Mouse (Mus musculus) layer of hippocampus, adult 2 months (tissue): ENCODE measurements at regions not wholly inside any gene's neighbourhood (a gene's known extent, or its start where the extent isn't known, plus 50 kb on each side); places are given as distances from the start of the nearest gene placed in this dataset.
A peak's percentile ranks its signal among the peaks of the same experiment; 100 is the strongest.

Source experiments
- DNase-seq, 2 experiments: peaks; one replicate each; pipeline ENCODE4 v3.0.0; 2022; ENCODE audit warnings: low spot score in 2 of 2
- H3K27ac ChIP-seq: fragments of 200-600 bp; 2 replicates; pipeline ENCODE4 v1.8.1; 2022
- H3K4me3 ChIP-seq: fragments of 200-600 bp; 2 replicates; pipeline ENCODE4 v1.8.1; 2022; ENCODE audit warnings: mild to moderate bottlenecking
- CTCF ChIP-seq: fragments of 200-600 bp; conservative IDR thresholded peaks from 2 replicates; pipeline ENCODE4 v1.8.1; 2022; ENCODE audit warnings: antibody characterized with exemption, mild to moderate bottlenecking, moderate library complexity

- no peak overlapping the region for H3K27ac ChIP-seq
- no peak for DNase-seq
- no peak overlapping the region for H3K4me3 ChIP-seq
- no peak for TF ChIP-seq CTCF
Measured at GRCm38 (mm10) chr13:44411781-44412496, 317.3 kb upstream of the Jarid2 start.

DNA sequence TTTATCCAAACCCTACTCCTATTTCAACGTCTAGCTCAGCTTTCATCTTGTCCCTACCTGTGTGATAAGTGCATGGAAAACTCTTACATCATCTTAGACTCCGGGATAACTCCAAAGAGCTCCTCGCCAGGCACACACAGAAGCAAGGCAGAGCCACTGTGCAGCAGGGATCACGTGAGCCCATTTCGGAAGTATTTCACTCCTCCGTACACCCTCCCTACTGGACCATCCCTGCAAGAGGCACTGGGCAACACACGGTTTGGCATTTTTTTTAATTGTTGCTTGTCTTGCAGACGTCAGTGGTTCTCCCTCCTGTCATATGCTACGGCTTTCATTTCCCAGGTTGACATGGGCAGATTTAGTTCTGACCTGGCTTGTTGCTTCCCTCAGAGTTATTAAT lies 316.0 kb upstream of the Jarid2 start:
- no peak for DNase-seq
- TF ChIP-seq CTCF, result no peak
- H3K27ac ChIP-seq, result no peak overlapping the region
- no peak overlapping the region for H3K4me3 ChIP-seq

- no peak for TF ChIP-seq CTCF
- no peak overlapping the region for H3K4me3 ChIP-seq
- no peak for DNase-seq
- no peak overlapping the region for H3K27ac ChIP-seq
Measured at GRCm38 (mm10) chr13:44415971-44416370, 313.3 kb upstream of the Jarid2 start.

DNA sequence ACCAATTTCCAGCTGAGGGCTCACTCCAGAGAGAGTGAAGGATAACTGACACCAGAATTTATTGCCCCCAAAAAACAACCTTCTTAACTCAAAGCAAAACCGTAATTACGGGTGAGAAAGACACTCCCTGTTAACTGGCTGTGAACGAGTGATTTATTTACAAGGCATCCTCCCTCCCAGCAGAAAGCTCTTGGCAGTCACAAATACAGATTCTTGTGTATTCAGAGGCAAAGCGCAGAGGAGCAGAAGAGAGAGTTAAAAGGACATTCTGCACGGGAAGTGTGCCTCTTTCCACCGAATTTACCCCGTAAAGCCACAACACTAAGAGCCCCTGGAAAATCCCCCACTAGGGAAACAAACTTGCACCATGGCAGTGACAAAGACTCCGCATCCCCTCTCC lies 312.3 kb upstream of the Jarid2 start:
- Histone ChIP-seq H3K4me3 (no peak overlapping the region), H3K27ac (no peak overlapping the region)
- no peak for TF ChIP-seq CTCF
- no peak for DNase-seq

DNA sequence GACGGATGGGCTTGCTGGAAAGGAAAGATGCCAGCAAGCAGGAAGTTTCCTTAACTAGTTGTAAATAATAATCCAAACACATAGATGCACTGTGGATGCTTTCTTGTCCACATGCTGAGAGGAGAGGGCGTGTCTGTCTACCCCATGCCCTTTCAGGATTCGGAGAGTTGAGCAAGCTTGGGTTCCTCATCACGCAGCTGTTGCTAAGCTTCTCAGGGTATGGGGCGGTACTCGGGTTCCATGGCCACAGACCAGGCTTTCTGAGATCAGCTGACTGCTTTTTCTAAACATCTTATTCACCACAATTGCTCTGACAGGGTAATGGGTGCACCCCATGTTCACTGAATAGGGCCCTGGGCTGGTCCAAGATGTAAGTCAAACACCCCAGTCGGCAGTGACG lies 310.2 kb upstream of the Jarid2 start:
- TF ChIP-seq CTCF, result no peak
- H3K4me3 ChIP-seq, result no peak overlapping the region
- no peak overlapping the region for H3K27ac ChIP-seq
- no peak for DNase-seq

DNA sequence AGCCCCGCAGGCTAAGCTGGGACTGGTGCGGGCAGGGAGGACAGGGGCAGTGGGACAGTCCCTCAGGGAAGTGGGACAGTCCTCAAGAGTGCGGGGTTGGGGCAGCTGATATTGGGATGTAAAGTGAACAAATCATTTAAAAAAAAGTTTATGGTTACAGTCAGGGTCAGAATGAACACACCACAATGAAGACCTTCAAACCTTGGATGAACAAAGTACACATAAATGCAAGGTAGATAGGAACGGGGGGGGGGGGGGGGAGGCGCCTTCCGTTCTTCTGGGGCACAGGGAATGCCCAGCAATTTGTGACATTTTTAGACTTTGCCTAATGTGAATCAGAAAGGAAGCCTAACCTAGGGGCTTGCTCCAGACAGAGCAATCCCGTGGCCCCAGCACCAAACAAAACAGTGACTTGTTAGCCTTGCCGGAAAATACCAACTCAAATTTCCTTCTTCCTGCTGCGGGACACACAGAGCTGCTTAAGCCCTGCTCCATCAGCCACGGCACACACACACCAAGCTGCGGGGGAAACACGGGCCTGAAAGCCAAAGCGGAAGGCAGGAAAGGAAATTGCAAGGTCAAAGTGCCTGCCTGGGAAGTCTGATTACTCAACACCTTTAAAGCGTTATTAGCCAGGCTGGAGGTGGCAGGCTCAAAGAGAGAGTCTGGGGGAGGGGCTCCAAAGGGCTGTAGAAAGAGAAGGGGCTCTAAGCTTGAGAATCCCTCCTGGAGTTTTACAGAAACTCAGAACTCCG lies 309.6 kb upstream of the Jarid2 start:
- no peak for DNase-seq
- TF ChIP-seq CTCF, result no peak
- H3K27ac ChIP-seq, result no peak overlapping the region
- no peak overlapping the region for H3K4me3 ChIP-seq

GRCm38 (mm10) chr13:44420227-44420592 lies 309.1 kb upstream of the Jarid2 start:
- no peak for DNase-seq
- Histone ChIP-seq H3K27ac (no peak overlapping the region), H3K4me3 (no peak overlapping the region)
- no peak for TF ChIP-seq CTCF

- H3K4me3 ChIP-seq, result no peak overlapping the region
- no peak for DNase-seq
- no peak for TF ChIP-seq CTCF
- peak overlapping the region; percentile 36; the same call in 1 of the 2 replicates for H3K27ac ChIP-seq
Measured at GRCm38 (mm10) chr13:44420941-44421340, 308.3 kb upstream of the Jarid2 start.

- H3K27ac ChIP-seq, result peak overlapping the region; percentile 36; the same call in 1 of the 2 replicates
- DNase-seq, result peak; percentile 25 to 55
- H3K4me3 ChIP-seq, result no peak overlapping the region
- no peak for TF ChIP-seq CTCF
Measured at GRCm38 (mm10) chr13:44421426-44421825, 307.8 kb upstream of the Jarid2 start.

DNA sequence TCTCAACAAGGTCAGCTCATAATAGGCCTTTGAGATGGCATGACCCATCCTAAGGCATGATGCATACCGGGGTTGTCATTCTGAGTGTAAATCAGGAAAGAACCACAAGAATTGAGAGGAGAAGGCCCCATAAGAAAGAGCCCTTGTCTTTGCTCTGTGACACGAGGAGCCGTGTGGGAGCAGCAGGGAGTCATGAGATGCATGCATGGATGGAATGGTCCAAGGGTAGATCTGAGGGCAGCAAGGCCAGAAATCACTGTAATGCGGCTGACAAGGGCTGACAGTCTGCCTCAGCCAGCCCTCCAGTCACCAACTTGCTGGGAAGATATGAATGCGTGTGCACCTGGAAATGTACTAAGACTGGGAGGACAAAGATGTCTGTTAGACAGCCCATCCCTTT lies 307.4 kb upstream of the Jarid2 start:
- Histone ChIP-seq H3K27ac (no peak overlapping the region), H3K4me3 (no peak overlapping the region)
- no peak for TF ChIP-seq CTCF
- no peak for DNase-seq

- Histone ChIP-seq H3K4me3 (no peak overlapping the region), H3K27ac (no peak overlapping the region)
- TF ChIP-seq CTCF, result no peak
- no peak for DNase-seq
Measured at GRCm38 (mm10) chr13:44430492-44430891, 298.8 kb upstream of the Jarid2 start.

GRCm38 (mm10) chr13:44437709-44438108 lies 291.6 kb upstream of the Jarid2 start:
- no peak overlapping the region for H3K4me3 ChIP-seq
- DNase-seq, result no peak
- TF ChIP-seq CTCF, result no peak
- no peak overlapping the region for H3K27ac ChIP-seq

GRCm38 (mm10) chr13:44441061-44441460 lies 288.2 kb upstream of the Jarid2 start:
- Histone ChIP-seq H3K27ac (no peak overlapping the region), H3K4me3 (no peak overlapping the region)
- DNase-seq, result no peak
- no peak for TF ChIP-seq CTCF
